Mouse (Mus musculus) ES-E14 (cell line): ENCODE measurements around the gene Lpar3.

Experiments
- CHD2 ChIP-seq: IDR thresholded peaks from 2 replicates; pipeline ENCODE4 v1.6.1; 2014; ENCODE audit warnings: mild to moderate bottlenecking, low read depth, low read length, inconsistent platforms
- MAFK ChIP-seq: IDR thresholded peaks from 2 replicates; pipeline ENCODE4 v1.6.1; 2014; ENCODE audit warnings: mild to moderate bottlenecking, low read depth, low read length, inconsistent platforms; ENCODE audit not compliant: insufficient read depth
- ZC3H11A ChIP-seq: IDR thresholded peaks from 2 replicates; pipeline ENCODE4 v1.6.1; 2012; ENCODE audit warnings: low read depth, mild to moderate bottlenecking, inconsistent platforms, low read length, borderline replicate concordance
- ZNF384 ChIP-seq: IDR thresholded peaks from 2 replicates; pipeline ENCODE4 v1.6.1; 2012; ENCODE audit warnings: low read depth, low read length, inconsistent platforms

- TF ChIP-seq ZNF384: no peak
- no peak for TF ChIP-seq MAFK
- TF ChIP-seq ZC3H11A: no peak
- TF ChIP-seq CHD2: no peak
Measured at GRCm38 (mm10) chr3:146206635-146207034, 14.1 kb upstream of the Lpar3 start.
